Mouse (Mus musculus) cerebellum, adult 11-12 months (tissue): ENCODE results near the gene Pias4.

Experiments
- DNase-seq: peaks from one replicate; pipeline ENCODE4 v3.0.0; 2022

Pias4 gene

DNA sequence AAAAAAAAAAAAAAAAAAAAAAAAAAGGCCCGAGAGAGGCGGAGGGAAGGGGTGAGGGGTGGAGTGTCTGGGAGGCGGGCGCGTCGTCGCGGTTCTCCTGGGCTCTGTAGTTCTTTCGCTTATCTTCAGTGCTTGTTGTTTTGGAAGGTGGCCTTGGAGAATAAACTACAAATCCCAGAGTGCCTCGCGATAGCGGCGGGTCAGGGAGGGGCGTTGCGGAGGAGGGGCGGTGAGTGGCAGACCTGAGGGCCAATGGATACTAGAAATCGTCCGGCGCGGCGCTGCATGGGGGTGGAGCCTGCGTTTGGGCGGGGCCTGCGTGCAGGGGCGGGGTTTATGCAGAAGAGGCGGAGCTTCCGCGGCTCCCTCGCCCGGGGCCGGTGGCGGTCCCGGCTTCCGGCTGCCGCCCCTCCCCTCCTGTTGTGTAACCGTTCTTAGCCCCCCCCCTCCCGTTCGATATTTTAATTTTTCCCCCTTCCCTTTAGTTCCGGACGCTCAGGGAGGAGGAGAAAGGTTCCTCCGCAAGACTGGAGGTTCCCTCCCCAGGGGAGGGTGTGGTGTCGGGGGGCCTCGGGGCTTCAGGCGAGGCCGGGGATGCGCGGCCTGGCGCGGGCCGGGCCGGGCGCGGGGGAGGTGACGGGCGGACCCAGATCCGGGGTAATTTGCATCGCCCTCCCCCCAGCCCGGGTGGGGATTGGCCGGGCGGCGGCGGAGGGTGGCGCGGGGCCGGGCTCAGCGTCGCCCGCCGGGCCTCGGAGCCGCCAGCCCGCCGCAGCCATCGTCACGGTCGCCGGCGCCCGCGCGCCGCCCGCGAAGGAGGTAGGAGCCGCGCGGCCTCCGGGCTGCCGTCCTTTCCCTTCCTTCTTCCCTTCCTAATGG, 30.2 kb downstream of the Pias4 start:
- peak; percentile 99 for DNase-seq

DNA sequence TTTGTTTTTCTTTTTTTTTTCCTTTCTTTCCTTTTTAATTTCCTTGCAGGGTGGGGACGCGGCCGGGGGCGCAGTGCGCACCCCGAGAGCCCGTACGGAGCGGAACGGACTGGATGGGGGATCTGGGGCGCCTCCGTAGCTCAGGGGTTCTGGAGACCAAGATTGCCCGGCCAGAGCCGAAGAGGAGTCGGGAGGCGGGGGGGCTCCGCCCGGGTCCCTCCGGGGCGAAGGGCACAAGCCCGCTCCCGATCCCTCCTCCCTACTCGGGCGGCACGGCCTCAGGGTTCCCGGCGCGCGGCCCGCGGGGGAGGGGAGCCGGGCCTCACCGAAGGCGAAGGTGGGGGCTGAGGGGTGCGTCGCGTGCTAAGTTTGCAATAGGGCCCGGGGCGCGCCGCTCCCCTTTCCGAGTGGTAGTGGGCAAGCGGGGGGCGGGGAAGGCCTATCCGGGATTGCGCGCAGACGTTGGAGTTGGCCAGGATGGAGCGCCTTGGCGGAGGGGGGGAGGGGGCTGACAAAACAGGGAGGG, 31.0 kb downstream of the Pias4 start:
- peak; percentile 91 for DNase-seq

DNA sequence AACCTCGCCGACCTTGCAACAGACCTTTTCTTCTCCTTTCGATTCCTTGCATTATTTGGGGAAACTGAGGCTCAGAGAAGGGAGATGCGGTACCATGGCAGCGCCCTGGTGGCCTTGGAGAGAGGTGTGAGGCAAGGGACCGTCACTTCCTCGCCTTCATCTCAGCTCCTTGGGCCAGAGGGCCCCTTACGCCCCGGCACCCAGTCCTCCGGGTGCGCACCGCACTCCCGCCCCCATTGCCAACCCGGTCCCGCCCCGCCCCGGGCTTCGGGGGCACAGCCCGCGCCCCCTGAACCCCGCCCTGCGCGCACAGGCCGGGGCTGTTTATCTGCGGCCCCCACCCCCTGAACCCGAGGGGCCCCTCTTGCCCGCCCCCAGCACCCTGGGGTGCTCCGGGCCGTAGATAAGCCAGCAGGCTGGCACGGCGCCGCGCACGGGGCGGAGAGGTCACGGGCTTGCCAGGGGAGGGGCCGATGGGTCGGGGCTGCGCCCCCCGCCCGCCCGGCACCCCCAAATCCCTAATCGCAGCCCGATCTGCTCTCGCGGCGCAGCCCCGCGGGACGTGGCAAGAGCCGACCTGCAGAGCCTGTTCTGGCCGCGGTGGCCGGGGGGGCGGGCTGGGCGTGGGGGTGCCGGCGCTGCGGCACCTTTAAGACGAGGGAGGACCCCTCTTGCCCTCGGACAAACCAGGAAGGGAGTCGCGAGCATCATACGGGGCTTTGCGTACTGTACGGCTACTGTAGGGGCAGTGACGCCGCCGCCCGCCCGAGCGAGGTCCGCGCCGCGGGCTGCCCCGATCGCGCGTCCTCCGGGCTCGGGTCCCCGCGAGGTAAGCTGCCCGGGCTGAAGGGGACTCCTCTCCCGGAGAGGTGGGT, 31.7 kb downstream of the Pias4 start:
- peak; percentile 82 for DNase-seq

DNA sequence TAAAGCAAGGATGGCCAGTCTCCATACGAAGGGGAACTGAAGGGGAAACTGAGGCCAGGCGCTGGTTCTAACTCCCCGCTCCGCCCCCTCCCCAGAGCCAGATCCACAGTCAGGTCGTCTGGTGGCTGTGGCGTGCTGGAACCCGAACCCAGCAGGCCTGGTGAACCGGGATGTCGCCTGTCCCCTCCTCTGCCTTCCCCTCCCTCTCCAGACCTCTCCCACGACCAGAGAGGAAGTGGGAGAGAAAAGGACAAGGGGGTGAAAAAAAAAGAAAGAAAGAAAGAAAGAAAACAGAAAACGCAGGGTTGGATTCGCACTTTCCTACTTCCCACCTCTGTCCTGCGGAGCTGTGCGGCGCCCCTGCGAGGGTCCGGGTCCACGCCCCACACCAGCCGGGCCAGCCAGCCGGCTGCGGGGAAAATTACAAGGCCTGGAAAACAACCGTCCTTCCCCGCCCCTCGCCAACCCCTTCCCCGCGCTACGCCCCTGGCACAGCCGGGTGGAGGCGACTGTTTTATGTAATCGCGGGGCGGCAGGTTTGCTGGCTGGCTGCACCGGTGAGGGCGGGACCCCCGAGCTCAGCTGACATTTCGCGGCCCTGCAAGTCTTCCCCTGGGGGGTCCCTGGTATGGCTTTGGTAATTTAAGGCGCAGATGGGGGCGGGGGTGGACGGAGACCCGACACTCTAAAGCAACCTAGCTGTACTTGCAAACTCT, 32.6 kb downstream of the Pias4 start, which contains the start of gene Zbtb7a:
Gene Zbtb7a (plus strand): TSS at position 255 of the 716 bp plus-strand sequence.
- DNase-seq = peak; percentile 75

DNA sequence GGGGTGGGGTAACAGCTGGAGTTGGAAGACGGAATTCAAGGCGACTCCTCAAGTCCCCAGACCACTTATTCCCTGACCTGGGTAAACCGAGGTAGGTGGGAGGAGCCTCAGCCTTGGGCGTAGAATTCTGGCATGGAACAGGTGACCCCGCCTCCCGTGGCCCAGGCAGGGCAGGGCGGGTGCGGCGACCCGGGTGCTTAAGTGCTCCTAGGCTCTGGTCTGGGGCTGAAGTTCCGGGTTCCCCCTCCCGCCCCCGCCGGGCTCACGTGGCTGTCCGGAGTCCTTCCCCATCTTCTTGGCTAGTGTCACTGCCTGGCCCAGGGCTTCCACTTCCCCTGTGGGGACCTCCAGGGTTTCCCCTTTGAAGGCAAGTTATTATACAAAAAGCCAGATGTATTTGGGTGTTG, 33.5 kb downstream of the Pias4 start:
- DNase-seq = peak; percentile 76

DNA sequence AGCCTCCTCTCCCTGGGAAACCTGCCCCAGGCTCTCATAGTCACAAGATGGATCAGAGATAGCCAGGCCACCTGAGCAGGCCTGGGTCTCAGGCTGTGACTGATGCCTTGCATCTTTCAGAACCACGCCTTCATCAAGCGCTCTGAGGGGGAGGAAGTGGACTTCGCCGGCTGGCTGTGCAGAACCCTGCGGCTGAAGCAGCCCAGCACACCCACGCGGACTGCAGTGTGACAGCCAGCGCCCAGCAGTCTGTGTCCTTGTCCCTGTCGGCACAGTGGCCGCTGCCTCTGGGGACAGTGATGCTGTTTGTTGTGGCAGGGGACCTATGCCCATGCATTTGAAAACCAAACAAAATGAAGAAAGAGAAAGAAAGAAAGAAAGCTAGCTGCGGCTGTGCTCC, 44.2 kb downstream of the Pias4 start:
- DNase-seq = no peak

DNA sequence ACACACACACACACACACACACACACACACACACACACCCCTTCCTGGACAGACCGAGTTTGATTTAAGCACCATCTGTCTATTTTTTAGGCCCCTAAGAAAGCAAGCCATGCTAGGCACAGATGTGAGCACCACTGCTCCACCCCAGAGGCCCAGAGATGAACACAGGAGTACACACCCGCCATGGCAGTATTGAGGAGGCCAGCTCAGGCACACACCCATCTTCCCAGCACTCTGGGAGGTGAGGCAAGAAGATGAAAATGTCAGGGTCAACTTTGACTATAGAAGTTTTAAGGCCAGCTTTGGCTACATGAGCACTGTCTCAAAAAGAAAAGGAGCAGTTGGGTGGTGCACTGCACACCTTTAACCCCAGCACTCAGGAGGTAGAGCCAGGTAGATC, 44.8 kb downstream of the Pias4 start:
- no peak for DNase-seq

DNA sequence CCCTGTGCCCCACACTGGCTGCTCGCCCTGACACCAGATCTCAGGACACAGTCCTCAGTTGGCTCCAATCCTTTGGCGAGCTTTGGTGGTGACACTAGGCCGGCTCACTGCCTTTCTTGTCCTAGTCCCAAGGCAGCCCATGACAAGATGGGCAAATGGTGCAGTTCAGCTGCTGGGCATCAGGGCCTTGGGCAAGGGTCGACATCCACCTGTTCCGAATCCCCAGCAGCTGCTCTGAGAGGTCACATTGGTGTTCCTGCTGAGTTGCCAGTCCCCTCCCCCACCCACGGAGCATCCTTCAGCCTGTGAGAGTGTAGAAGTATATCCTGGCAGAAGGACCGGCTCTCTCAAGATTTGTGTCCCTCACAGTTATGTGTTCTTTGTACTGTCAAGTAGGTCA, 47.1 kb downstream of the Pias4 start:
- DNase-seq = peak; percentile 25

DNA sequence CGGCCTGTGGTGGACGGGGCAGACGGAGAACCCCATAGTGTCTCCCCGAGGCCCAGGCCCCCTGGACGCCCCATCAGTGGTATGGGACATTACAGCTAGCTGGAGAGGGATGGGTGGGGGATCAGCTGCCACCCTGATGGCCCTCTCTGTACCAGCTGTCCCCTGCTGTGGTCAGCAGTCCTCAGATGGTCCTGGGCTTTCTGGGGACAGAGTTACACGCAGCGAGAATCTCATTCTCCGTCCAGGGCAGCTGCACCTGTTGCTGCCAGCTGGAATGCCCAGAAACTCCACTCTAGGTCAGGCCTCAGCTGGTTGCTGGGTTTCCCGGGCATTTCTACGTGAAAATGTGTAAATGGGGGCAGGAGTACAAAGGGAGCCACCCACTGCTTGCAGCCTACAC, 48.1 kb downstream of the Pias4 start:
- DNase-seq = no peak

DNA sequence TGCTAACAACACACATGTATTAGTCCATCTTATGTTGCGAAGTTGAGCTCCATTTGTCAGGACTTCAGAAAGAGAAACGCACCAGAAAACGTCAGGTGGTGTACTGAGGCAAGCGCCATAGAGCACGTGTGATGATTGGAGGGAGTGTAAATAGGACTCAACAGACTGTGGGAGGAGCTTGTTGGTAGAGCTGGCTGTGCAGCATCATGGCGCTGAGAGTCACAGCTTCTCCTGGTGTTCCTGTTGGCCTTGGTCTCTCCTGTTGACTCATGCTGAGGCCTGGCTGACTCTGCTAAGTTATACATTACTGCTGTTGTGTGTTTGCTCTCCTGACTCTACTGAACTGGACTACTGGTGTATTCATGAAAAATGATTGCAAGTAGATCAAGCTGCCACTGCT, 54.8 kb downstream of the Pias4 start:
- DNase-seq = no peak

DNA sequence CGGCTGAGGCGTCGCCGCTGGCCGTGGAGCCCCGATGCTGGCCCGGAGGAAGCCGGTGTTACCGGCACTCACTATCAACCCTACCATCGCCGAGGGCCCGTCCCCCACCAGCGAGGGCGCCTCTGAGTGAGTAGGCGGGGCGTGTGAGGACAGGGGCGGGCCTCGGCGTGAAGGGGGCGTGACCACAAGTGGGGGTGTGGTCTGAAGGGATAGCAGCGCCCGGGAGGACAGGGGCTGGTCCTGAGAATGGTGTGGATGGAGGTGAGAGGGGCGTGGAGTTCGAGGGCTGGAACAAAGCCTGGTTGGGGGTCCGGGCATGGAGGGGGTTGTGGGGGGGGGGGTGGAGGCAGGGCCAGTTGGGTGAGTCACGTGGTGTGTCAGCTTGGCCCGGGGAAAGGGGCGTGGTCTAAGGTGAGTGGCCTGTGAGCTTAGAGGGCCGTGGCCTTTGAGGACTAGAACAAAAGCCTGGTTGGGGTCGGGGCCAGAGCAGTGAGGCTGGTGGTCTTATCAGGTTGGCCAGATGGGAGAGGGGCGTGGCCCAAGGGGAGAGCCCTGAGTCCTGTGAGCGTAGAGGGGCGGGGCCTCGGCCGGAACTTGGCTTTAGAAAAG, 61.5 kb downstream of the Pias4 start:
- peak; percentile 87 for DNase-seq

DNA sequence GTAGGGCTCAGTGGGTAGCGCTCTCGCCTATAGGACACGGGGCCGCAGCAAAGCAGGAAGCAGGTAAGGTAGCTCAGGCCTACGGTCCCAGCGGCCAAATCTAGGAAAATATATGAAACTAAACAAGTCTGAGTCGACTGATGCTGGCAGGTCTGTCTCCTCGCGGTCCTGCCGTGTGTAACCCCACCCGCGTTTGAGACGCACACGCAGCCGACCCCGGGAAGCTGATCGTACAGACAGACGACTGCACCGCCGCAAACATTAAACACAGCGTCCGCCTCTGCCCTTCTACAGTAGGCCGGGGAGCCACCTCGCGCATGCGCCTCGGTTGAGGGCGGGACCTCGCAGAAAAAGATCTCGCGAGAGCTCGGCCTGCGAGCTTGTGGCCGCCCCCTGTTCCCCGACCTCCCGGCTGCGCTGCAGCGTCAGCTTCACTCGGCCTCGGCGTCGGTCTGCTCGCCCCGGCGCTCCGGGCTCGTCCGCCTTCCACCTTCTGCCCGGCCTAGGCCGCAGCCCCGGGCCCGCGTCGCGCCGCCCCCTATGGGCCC, 62.1 kb downstream of the Pias4 start, which contains the start of gene Map2k2:
Gene Map2k2 (plus strand): TSS at position 351 of the 548 bp plus-strand sequence.
- peak; percentile 96 for DNase-seq
